Mouse (Mus musculus): ENCODE measurements around the gene Shd. TPM values are rescaled to one million over a fixed set of nuclear protein-coding genes. Genes with fewer than 3 reads are reported as not detected.

The Shd gene
- polyA plus RNA-seq, 1 experiment from 2014 or later = 41.4 TPM

DNA sequence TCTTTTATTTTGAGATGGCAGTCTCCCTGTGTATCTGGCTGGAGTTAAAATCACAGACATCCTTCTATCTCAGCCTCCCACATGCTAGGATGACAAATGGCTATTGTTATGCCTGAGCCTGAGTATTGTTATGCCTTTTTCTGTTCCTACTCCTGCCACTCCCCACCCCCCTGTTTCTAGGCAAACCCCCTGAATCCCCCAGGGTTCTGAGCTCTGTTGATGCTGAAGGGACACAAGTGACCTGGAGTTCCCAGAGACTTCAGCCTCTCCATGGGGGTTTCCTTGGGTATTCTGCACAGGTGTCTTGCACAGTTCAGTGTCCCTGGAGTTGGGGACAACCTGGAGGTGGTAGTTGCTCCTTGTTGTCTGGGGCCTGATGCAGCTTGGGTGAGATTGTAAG lies 18.2 kb upstream of the Shd start:
- Histone ChIP-seq H3K4me3 (no peak overlapping the region), H3K9me3 (no peaks in the 10 kb centered on the region), H3K4me1 (peaks cover 5% of the 10 kb centered on the region), H3K27me3 (peaks cover 11% of the 10 kb centered on the region), H3K9ac (no peak overlapping the region), H3K4me2 (replicated peaks) (no peak overlapping the region), H3K36me3 (no peaks in the 10 kb centered on the region), H3K27ac (no peak overlapping the region)
- ATAC-seq (ENCODE audit: insufficient number of reproducible peaks, insufficient read depth, low FRiP score, low TSS enrichment) = no peak

DNA sequence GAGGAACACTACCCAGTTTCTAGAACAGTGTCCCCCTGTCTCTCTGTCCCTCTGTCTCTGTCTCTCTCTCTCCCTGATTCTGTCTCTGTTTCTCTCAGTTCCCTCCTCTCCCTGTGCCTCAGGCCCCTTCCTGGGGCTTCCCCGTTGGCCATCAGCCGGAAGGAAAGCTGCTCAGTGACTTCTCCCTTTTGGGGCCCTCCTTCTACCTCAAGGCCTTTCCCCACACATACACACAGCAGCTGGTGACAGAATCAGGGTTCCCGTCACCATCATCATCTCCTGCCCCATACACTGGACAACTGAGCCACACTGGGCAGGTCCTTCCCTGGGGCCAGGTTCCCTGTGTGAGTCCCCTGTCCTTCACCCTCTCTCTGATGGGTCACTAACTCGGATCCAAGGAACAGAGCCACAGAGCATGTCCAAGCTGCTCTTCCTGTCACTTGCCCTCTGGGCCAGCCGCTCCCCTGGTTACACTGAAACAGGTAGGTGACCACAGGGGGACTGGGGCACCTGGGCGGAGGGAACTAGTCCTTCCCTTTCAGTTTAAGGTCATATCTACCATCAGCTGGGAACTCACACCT lies 17.7 kb upstream of the Shd start, which contains the start of gene Ebi3:
TSS of gene Ebi3 (plus strand) at position 194 of the 581 bp plus-strand sequence.
- H3K9ac ChIP-seq = no peak within 1 kb of the TSS
- H3K4me1 ChIP-seq = peaks cover 9% of the 10 kb centered on the region
- H3K4me2 ChIP-seq (replicated peaks) = no peak within 1 kb of the TSS
- peaks cover 11% of the 10 kb centered on the region for H3K27me3 ChIP-seq
- H3K27ac ChIP-seq = no peak within 1 kb of the TSS
- WGBS = 55% methylated on average over 6 of the region's 6 CpGs
- no peaks in the 10 kb centered on the region for H3K36me3 ChIP-seq
- no peak for ATAC-seq (ENCODE audit: insufficient number of reproducible peaks, insufficient read depth, low FRiP score, low TSS enrichment)
- no peak within 1 kb of the TSS for H3K4me3 ChIP-seq
- H3K9me3 ChIP-seq = no peaks in the 10 kb centered on the region

DNA sequence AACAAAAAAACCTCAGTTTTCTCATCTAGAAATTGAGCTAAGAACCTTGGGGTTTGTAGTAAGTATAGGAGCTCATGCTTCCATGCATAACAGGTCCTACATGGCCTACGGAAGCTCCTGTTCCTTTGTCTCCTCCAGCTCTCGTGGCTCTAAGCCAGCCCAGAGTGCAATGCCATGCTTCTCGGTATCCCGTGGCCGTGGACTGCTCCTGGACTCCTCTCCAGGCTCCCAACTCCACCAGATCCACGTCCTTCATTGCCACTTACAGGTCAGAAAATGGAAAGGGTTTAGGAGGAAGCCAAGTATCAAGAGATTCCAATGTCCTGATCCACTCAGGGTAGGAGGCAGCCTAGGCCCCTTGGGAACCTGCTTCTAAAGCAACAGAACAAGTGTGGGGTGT lies 16.5 kb upstream of the Shd start:
- peaks cover 11% of the 10 kb centered on the region for H3K27me3 ChIP-seq
- peaks cover 13% of the 10 kb centered on the region for H3K4me1 ChIP-seq
- H3K9me3 ChIP-seq = no peaks in the 10 kb centered on the region
- H3K27ac ChIP-seq = no peak overlapping the region
- whole genome bisulfite sequencing = 78% methylated on average over 6 of the region's 6 CpGs
- no peak overlapping the region for H3K4me2 ChIP-seq (replicated peaks)
- no peak overlapping the region for H3K9ac ChIP-seq
- no peak overlapping the region for H3K4me3 ChIP-seq
- no peaks in the 10 kb centered on the region for H3K36me3 ChIP-seq
- ATAC-seq (ENCODE audit: insufficient number of reproducible peaks, insufficient read depth, low FRiP score, low TSS enrichment) = no peak

- no peak overlapping the region for H3K4me3 ChIP-seq
- no peaks in the 10 kb centered on the region for H3K9me3 ChIP-seq
- peaks cover 11% of the 10 kb centered on the region for H3K27me3 ChIP-seq
- no peak overlapping the region for H3K9ac ChIP-seq
- peaks cover 13% of the 10 kb centered on the region for H3K4me1 ChIP-seq
- no peak overlapping the region for H3K27ac ChIP-seq
- WGBS = 36% methylated on average over 16 of the region's 16 CpGs
- no peaks in the 10 kb centered on the region for H3K36me3 ChIP-seq
- no peak for ATAC-seq (ENCODE audit: insufficient number of reproducible peaks, insufficient read depth, low FRiP score, low TSS enrichment)
- no peak overlapping the region for H3K4me2 ChIP-seq (replicated peaks)
Observed at GRCm38 (mm10) chr17:55954229-55954628, 16.0 kb upstream of the Shd start.

GRCm38 (mm10) chr17:55956129-55956528 lies 14.1 kb upstream of the Shd start:
- Histone ChIP-seq H3K9ac (peak overlapping the region; percentile 47; the same call in 1 of the 2 replicates), H3K4me1 (peaks cover 18% of the 10 kb centered on the region), H3K27ac (no peak overlapping the region), H3K4me3 (peak overlapping the region; percentile 45), H3K9me3 (no peaks in the 10 kb centered on the region), H3K4me2 (replicated peaks) (peak overlapping the region; percentile 61), H3K36me3 (no peaks in the 10 kb centered on the region), H3K27me3 (peaks cover 11% of the 10 kb centered on the region)
- ATAC-seq (ENCODE audit: insufficient number of reproducible peaks, insufficient read depth, low FRiP score, low TSS enrichment) = no peak
- WGBS = under 1% methylated on average over 26 of the region's 26 CpGs

DNA sequence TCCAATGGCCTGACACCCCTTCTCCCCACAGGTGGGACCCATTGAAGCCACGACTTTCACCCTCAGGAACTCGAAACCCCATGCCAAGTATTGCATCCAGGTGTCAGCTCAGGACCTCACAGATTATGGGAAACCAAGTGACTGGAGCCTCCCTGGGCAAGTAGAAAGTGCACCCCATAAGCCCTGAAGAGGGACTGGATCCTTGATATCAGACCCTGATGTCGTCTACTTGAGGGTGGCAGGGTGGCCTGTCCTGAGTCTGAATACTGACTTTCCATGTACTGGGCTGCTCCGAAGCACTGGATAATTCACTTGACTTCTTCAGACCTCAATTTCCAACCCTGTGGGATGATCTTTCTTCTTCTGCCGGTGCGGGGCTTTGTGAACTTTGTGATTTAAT lies 13.7 kb upstream of the Shd start:
- H3K9me3 ChIP-seq = no peaks in the 10 kb centered on the region
- peak overlapping the region; percentile 47; the same call in 1 of the 2 replicates for H3K9ac ChIP-seq
- peak overlapping the region; percentile 45 for H3K4me3 ChIP-seq
- H3K4me1 ChIP-seq = peaks cover 18% of the 10 kb centered on the region
- ATAC-seq (ENCODE audit: insufficient number of reproducible peaks, insufficient read depth, low FRiP score, low TSS enrichment) = no peak
- 34% methylated on average over 6 of the region's 6 CpGs for WGBS
- peaks cover 11% of the 10 kb centered on the region for H3K27me3 ChIP-seq
- no peak overlapping the region for H3K27ac ChIP-seq
- H3K4me2 ChIP-seq (replicated peaks) = peak overlapping the region; percentile 61
- H3K36me3 ChIP-seq = no peaks in the 10 kb centered on the region

DNA sequence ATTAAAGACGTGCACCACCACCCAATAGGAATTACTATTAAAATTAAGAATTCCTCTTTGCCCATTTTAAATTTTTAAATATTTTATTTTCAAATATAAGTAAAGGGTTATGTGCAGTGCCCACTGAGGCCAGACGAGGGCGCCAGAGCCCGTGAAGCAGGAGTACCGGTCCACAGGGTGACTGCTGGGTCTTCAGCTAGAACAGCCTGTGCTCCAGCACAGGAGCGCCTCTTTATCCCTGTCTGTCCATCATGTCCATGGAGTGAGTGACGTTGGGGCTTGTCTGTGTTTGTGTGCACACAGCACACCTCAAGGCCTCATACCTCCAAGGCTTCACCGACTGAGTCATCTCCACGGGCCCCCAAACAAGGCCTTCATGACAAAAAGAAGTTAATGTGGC lies 13.1 kb upstream of the Shd start:
- Histone ChIP-seq H3K36me3 (0 out of 2 replicates have a peak, but pooled peaks cover 6% of the 10 kb centered on the region), H3K4me1 (peaks cover 18% of the 10 kb centered on the region), H3K27ac (no peak overlapping the region; the same call in 1 of the 2 replicates), H3K9me3 (no peaks in the 10 kb centered on the region), H3K9ac (no peak overlapping the region), H3K27me3 (peaks cover 11% of the 10 kb centered on the region), H3K4me3 (no peak overlapping the region), H3K4me2 (replicated peaks) (no peak overlapping the region)
- 15% methylated on average over 9 of the region's 9 CpGs for WGBS
- no peak for ATAC-seq (ENCODE audit: insufficient number of reproducible peaks, insufficient read depth, low FRiP score, low TSS enrichment)

DNA sequence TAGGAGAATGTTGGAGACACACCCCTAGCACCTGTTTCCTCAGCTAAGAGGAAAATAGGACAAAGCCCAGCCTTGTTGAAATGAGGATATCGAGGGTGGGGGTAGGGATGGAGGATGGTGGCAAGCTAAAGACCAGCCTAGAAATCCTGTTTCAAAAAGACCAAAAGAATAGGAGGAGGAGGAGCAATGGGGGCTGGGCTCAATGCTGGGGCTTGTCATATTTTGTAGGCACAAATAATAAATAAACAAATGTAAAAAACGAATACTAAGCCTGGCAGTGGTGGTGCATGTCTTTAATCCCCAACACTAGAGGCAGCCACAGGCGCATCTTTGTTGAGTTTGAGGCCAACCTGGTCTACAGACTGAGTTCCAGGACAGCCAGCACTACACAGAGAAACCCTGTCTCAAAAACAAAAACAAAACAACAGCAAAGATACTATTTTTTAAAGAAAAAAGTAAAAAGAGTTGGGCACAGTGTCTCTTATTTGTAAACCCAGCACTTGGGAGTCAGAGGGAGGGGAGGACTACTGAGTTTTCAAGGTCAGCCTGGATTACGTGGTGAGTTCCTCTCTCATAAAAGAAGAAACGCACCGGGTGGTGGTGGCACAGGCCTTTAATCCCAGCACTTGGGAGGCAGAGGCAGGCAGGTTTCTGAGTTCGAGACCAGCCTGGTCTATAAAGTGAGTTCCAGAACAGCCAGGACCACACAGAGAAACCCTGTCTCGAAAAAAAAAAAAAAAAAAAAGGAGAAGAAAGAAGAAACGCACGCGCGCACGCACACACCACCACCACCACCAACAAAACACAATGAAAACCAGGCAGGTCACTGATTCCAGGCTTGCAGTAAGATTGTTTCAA lies 12.3 kb upstream of the Shd start:
- WGBS = 78% methylated on average over 13 of the region's 13 CpGs
- no peaks in the 10 kb centered on the region for H3K9me3 ChIP-seq
- no peak for ATAC-seq (ENCODE audit: insufficient number of reproducible peaks, insufficient read depth, low FRiP score, low TSS enrichment)
- peak overlapping the region; percentile 58 for H3K9ac ChIP-seq
- H3K27ac ChIP-seq = peak overlapping the region; percentile 92
- H3K4me3 ChIP-seq = peak overlapping the region; percentile 41
- peaks cover 18% of the 10 kb centered on the region for H3K4me1 ChIP-seq
- H3K36me3 ChIP-seq = peaks cover 11% of the 10 kb centered on the region; the same call in 1 of the 2 replicates
- peak overlapping the region; percentile 74 for H3K4me2 ChIP-seq (replicated peaks)
- peaks cover 11% of the 10 kb centered on the region for H3K27me3 ChIP-seq

DNA sequence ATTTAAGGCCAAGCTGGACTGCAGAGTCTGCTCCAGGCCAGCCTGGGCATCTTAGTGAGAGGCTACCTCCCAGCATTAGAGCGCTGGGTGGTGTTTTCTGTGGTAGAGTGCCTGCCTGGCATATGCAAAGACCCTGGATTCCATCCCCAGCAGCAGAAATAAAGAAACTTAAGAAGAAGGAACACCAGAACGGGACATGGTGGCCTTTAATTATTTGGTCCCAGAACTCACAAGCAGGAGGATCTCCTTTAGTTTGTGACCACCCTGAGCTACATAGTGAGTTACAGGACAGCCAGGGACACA lies 11.7 kb upstream of the Shd start:
- peak overlapping the region; percentile 92 for H3K27ac ChIP-seq
- ATAC-seq (ENCODE audit: insufficient number of reproducible peaks, insufficient read depth, low FRiP score, low TSS enrichment) = no peak
- peak overlapping the region; percentile 74 for H3K4me2 ChIP-seq (replicated peaks)
- peak overlapping the region; percentile 41 for H3K4me3 ChIP-seq
- peaks cover 17% of the 10 kb centered on the region; the same call in 1 of the 2 replicates for H3K36me3 ChIP-seq
- peak overlapping the region; percentile 58 for H3K9ac ChIP-seq
- 22% methylated on average over 2 of the region's 2 CpGs for WGBS
- H3K27me3 ChIP-seq = peaks cover 11% of the 10 kb centered on the region
- H3K9me3 ChIP-seq = no peaks in the 10 kb centered on the region
- peaks cover 21% of the 10 kb centered on the region for H3K4me1 ChIP-seq

GRCm38 (mm10) chr17:55958918-55959728 lies 11.1 kb upstream of the Shd start, which contains the start of gene Yju2:
Yju2 (plus strand) TSS chr17:55959099.
- H3K9ac ChIP-seq = peak within 1 kb of the TSS; percentile 58
- H3K4me2 ChIP-seq (replicated peaks) = peak within 1 kb of the TSS; percentile 74
- peak; percentile 88 for ATAC-seq (ENCODE audit: insufficient number of reproducible peaks, insufficient read depth, low FRiP score, low TSS enrichment)
- peaks cover 17% of the 10 kb centered on the region; the same call in 1 of the 2 replicates for H3K36me3 ChIP-seq
- H3K4me3 ChIP-seq = peak within 1 kb of the TSS; percentile 41
- H3K27me3 ChIP-seq = peaks cover 10% of the 10 kb centered on the region
- WGBS = under 1% methylated on average over 46 of the region's 46 CpGs
- no peaks in the 10 kb centered on the region for H3K9me3 ChIP-seq
- peak within 1 kb of the TSS; percentile 92 for H3K27ac ChIP-seq
- peaks cover 21% of the 10 kb centered on the region for H3K4me1 ChIP-seq

DNA sequence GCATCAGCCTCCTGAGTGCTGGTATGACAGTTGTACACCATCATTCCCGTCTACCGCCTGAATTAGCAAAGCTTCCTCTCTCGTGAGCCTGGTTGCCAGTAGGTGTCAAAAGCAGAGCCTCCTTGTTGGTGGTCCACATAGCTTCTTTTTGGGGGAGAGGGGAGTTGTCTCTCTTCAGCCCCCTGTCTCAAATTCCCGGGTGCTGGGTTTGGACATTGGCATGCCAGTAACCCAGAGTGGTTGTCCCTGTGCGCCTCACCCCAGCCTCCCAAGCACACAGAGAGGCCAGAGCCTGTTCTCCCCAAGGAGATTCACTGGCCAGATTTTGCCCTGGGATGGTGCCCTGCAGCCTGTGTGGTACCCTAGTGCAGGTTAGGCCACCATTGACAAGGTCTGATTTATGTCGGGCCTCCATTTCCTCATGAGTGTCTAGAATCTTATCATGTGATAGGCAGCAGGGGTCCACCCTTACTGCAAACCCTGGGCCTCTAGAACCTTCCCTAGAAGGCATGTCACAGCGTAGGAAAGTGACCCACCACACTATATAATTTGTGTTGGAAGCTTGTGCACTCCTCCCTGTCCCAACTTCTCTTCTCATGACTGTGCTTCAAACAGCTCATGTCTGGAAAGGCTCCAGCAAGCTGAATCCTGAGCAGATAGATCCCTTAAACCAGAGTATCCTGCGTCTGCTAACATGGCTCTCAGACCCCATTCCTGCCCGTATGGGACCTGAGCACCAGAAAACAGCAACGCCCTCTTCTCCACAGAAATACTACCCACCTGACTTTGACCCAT lies 10.1 kb upstream of the Shd start:
- Histone ChIP-seq H3K9ac (0 out of 2 replicates have a peak overlapping the region, but pooled peaks have one; percentile 12), H3K4me1 (peaks cover 21% of the 10 kb centered on the region), H3K4me3 (peak overlapping the region; percentile 41), H3K4me2 (replicated peaks) (peak overlapping the region; percentile 74), H3K27me3 (peaks cover under 1% of the 10 kb centered on the region; the same call in 1 of the 2 replicates), H3K27ac (peak overlapping the region; percentile 92), H3K36me3 (peaks cover 24% of the 10 kb centered on the region), H3K9me3 (no peaks in the 10 kb centered on the region)
- WGBS = 79% methylated on average over 10 of the region's 10 CpGs
- ATAC-seq (ENCODE audit: insufficient number of reproducible peaks, insufficient read depth, low FRiP score, low TSS enrichment) = no peak

Data from embryonic facial prominence, embryonic 12.5 days (tissue).